Mouse (Mus musculus) kidney, postnatal 10 days (tissue): ENCODE results near the gene Crlf1.

Experiments
- DNase-seq: peaks from one replicate; pipeline ENCODE4 v3.0.0; 2021; ENCODE audit warnings: mixed read lengths

The Crlf1 gene

DNA sequence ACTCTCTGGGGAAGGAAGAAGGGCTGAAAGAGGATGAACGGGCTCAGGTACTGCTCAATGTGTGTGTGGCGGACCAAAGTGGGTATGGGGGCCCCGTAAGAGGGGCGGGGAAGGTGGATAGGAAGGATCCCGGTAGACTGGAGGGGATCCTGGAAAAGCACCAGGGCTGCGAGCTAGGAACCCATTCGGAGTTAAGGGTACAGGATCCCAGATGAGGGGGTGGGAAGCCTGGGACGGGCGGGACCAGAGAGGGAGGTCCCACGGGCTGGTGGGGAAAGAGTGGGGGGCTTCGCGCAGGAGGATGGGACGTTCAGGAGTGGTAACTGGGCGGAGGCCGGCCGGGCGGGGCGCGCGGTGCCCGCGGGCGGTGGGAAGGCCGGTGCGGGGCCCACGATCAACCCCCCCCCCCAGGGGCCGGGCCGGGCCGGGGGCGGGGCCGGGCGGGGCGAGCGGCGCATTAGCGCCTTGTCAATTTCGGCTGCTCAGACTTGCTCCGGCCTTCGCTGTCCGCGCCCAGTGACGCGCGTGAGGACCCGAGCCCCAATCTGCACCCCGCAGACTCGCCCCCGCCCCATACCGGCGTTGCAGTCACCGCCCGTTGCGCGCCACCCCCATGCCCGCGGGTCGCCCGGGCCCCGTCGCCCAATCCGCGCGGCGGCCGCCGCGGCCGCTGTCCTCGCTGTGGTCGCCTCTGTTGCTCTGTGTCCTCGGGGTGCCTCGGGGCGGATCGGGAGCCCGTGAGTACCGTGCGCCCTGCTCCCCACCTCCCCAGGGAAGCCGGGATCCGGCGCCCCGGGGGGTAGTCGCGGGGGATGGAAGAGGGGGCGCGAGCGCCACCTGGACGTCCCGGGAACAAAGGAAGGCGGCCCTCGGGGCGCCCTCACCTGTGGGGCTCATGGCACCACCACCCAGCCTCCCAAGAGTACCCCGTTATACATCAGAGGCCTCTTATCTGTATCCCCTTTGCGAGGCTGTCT lies at the start of gene Crlf1:
Crlf1 (plus strand) TSS at position 495 of the 977 bp plus-strand sequence.
- DNase-seq = no peak

DNA sequence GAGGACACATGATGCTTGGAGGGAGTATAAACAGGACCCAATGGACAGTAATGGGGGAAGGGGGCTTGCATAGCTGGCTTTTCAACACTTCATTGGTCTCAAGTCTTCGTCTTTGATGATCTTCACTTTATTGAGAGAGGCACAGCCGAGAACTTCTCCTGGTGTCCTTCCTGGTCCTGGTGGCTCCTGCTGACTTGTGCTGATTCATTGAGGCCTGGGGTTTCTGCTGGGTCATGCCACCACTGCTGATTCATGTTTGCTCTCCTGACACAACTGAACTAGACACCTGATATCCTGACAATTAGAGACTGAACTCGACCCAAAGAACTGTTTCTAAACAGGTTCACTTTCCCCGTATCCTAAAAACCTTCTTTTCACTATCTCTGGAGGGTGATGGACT lies 49.6 kb upstream of the Crlf1 start:
- DNase-seq = no peak

DNA sequence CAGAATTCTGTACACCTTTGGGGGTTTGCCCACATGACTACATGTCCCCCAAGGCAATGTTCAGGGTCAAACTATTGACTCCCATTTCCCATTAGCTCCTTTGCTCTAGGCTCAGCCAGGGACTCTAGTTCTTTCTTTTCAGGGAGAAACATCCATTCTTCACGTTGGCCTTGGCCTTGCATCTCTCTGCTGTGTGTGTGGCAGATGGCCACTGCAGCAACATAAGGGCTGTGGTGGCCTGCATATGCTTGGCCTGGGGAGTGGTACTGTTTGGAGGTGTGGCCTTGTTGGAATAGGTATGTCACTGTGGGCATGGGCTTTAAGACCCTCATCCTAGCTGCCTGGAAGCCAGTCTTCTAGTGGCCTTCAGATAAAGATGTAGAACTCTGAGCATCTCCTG lies 47.0 kb upstream of the Crlf1 start:
- DNase-seq = no peak

DNA sequence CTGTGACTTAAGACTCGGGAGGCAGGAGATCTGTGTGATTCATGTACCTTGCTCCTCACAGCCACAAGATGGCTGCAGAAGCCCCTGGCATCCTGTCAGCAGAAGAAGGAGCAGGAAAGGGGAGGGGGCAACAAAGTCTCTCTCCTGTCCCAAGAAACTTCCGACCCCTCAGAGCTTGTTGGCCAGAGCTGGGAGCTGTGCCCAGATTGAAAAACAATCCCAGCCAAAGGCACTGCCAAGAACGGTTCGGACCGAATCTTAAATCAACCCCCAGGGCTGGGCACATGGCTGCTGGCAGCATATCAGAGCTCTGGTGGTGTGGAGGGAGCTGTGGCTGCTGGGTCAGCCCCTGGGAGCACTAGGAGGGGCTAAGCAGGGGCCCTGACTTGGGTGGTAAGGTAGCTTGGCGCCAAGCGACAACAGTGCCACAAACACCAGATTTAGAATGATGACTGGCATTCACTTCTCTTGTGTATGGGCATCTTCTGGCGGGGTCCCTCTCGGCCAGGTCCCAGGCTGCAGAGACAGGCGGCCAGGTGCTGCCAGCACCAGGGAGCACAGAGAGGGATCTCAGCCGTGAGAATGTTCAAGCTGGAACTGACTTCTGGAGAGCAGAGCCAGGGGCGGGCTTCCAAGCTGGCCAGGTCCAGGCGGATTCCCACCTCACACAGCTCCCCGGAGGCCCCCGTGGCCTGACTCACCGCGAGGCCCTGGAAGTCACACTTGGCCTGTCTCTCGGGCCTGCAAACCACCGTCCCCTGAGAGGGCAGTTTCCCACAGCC lies 45.1 kb upstream of the Crlf1 start:
- DNase-seq = peak; percentile 35

DNA sequence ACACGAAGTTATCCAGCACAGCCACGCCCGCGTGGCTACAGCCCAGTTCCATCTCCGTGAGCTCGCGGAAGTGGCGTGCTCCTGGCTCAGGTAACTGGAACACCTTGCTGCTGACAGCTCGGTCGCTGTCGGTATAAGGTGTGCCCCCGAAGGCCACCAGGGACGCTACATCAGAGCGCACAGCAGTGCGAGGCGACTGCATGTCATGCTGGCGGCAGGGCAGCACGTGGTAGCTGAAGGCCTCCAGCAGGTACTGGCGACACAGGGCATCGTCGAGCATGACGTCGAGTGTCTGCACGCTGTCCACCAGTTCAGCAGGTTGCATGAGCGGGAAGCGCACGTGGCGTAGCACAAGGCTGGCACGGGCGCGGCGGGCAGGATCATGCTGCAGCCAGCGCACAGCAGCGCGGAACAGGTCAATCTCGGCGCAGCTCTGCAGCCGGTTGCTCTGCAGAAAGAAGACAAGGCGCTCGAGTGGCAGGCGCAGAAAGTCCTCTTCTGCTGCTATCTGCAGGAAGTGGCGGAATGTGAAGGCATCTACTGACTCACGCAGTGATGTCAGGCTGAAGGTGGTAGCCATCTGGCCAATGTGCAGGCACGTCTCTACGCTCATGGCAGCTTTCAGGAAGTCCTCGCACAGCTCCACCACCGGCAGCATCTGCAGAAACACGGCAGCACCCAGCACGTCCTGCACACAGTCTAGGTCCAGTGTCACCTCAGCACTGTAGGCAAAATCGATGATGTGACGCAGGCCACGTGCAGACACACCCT lies 40.6 kb upstream of the Crlf1 start:
- DNase-seq = no peak

DNA sequence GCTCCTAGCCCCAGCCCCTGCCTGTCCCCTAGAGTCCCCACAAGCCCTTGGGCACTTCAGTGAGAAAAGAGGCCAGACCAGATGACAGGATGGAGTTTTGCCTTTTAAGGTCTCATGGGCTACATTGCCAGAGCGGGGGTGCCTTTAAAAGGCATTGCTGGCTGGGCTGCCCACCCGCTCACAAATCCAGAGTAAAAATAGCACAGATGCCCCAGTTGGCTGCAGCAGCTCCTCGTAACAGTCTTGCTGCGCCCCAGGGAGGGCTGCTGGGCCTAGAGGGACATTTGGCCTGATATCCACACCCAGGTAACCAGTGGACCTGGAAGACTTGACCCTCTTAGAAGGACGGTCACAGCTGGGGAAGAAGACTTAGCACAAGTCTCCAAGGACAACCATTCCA lies 39.1 kb upstream of the Crlf1 start:
- DNase-seq = no peak

DNA sequence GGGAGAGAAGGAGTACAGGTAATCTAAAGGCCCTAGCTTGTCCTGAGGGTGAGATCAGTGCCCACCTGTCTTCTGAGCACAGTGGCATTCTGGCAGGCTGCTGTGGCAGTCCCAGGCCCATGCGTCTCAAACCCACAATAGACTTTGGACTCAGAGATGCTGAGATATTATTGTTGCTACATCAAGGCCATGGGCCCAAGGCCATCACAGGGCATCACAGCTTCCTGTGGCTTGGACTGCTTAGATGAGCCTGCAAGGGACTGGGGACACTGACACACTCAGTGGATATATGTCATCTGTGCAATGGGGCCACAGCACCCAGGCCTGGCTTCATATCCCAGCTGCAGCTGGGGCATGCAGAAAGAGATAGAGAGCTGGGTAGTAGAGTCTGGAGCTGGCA lies 36.0 kb upstream of the Crlf1 start:
- no peak for DNase-seq

DNA sequence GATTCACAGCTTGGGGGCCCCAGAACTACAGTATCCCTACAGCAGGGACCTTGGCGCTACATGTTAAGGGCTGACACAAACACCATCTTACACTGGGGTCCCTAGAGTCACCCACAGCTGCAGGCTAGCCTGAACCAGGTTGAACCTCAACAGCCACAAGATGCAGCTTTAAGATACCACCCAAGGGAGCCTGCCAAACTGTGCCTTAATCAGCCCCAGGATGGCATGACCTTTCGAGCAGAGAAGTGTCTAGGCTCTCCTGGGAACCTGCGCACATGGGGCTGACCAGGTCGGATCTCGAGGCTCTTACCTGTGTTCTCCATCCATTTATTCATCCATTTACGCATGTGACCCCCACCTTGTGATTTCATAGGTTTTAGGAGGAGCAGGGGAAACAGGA lies 35.1 kb upstream of the Crlf1 start:
- no peak for DNase-seq

DNA sequence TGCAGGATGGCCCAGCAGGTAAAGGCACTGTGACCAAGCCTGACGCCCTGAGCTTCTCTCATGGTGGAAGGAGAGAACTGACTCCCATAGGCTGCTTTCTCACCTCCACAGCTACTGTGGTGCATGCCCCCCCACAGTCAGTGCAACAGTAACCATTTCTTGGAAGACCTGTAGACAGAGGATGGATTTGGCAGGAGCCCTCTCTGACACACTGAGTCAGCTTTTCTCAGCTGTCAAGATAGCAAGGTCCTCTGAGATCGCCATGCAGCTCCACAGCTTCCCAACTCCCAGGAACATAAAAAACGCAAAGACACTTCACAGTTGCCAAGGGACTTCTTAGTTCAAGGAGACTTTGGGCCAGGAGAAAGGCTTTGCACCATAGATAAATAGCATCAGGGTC lies 34.5 kb upstream of the Crlf1 start:
- DNase-seq = no peak

DNA sequence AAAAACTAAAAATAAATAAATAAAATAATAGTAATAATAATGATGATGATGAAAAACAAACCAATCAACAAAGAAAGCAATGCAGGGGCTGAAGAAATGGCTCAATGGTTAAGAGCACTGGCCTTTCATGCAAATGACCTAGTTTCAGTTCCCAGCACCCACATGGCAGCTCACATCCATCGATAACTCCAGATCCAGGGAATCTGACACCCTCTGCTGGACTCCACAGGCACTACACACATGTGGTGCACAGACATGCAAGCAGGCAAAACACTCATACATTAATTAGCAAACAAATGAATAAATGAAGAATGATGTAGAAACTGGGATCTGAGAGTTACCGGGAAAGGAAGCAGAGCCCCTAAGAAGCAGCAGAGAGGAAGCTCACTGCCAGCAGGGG lies 33.3 kb upstream of the Crlf1 start:
- no peak for DNase-seq

DNA sequence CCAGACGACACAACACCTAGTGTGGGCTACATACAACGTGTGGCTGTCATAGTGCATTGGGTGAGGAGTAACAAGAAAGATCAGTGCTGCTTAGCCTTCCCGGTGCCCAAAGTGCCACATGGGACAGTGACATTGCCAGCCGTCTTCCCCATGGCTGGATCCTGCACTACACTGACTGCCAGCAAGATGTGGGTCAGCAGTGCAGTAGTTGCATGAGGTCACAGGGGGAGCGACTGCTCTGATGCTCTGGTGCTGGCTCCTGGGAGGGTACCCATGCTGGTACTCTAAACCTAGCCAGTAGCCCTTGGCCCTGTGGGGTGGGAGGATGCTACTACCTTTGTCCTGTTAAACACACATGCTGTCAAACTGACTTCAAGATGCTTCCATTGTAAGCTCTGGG lies 32.8 kb upstream of the Crlf1 start:
- no peak for DNase-seq

DNA sequence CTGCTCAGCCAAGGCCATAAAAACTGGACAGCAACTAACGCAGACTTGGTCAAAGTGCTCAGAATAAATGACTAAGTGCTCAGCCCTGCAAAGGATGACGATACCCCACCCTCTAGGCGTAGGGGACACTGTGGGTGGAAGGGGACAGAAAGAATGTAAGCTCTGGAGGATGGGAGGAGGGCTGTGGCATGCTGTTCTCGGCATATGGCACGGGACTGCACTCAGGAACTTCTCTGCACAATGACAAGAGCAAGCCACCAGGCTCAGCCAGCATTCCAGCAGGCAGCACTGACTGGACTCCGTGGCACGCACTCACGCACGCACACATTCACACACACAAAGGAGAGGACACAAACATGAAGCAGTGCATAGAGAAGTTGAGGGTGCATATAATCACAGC lies 32.4 kb upstream of the Crlf1 start:
- no peak for DNase-seq

DNA sequence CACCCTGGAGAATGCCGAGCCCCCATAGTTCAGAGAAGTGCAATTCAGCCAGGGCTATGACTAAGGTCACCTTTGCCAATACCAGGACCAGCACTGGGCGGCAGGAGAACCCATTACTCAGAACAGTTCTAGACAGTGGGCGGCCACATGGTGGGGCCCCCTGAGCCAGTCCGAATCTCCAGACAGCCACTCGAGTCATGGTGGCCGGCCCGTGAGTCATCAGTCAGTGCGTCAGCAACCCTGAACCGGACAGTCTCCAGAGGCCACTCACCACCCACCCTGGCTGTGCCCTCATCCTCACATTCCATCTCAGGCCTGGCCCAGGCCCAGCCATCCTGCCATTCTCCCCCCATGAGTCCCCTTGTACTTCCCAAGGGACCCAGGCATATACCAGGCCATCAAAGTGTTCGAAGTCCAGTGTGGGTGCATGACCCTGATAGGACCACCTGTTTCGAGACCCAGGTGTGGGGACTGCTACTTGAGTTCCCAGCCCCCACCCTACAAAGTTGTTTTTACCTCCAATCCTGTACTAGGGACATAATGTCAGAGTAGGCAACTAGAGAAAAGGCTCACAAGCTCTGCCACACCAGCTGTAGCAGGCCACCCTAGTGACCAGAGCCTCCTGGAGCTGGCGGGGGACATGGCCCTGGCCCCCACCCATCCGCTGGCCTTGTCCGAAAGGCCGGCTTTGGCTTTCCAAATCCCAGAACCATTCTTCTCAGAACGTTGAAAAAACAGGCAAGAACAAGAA lies 31.0 kb upstream of the Crlf1 start:
- no peak for DNase-seq

DNA sequence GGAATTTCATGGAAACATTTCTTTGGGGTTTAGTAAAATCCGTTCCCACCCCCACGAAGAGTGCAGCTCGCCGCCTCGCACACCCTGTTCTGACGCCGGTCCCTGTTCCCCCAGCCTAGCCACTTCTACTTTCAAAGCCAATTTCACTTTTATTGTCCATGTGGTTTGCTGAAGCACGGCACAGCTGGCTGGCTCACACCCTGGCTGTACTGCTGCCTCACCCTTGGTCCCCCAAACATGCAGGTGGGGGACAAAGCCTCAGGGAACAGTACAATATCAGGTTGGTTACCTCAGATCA lies 30.5 kb upstream of the Crlf1 start:
- DNase-seq = no peak

DNA sequence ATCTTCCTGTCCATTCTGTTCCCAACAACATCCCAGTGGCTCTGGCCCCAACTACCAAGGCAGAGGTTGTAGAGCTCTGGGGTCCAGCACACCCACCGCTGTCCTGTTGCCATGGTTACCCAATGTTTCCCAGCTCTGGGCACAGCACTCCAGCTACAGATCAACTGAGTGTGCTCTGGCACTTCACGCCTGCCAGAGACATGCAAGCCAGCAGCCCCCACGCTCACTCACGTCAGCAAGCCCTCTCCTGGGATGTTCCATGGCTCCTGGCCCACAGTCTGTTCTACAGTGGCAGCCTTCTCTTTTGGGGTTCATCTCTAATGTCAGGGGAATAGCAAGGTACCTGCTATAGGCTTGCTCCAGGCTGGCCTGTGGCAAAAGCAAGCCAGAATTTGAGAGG lies 29.7 kb upstream of the Crlf1 start:
- no peak for DNase-seq

DNA sequence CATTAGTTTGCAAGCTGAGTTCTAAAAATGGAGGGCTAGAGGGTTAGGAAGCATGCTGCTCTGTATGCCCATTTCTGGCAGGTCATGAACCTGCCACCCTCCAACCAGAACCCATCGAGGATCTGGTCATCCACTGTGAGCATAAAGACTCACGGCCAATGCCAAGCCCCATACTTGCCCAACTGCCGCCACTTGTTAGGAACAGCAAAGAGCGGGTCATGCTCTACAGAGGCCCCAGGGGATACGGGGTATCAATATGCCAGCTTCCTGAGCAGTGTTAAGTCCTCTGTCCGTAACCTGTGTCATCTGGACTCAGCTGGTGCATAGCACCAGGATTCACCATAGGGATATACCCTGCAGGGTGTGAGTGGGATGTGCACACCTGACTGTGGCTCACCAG lies 28.8 kb upstream of the Crlf1 start:
- DNase-seq = no peak

DNA sequence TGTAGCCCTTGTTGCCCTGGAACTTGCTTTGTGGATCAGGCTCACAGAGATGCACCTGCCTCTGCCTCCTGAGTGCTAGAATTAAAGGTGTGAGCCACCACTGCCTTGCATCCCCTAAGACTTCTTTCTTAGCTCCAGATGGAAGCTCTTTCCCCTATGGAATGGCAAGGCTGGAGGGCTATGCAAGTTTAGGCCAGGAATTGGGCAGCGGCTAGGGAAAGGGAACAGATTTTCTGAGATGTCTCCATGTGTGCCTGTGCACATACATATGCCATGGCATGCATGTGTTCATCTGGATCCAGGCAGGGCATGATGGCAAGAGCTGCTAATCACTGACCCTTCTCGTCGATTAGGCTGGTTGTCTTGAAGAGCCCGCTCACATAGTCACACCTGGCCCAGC lies 27.3 kb upstream of the Crlf1 start:
- no peak for DNase-seq

DNA sequence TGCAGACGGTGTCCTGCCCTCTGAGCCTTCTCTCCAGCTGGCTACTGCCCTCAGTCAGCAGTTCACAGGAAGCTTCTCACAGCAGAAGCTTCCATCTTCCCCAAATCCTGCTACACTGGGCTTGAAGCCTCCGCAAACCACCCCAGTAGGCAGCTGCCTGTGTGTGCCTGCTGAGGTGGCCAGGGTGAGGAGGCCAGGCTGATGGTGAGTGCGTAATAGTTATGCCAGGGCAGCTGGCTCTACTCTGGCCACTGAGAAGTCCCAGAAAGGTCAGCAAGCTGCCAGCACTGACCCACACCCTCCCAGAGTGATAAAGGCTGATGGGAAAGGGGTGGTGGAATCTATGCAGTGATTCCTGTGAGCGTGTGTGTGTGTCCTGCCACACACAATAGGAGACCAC lies 26.7 kb upstream of the Crlf1 start:
- DNase-seq = no peak

DNA sequence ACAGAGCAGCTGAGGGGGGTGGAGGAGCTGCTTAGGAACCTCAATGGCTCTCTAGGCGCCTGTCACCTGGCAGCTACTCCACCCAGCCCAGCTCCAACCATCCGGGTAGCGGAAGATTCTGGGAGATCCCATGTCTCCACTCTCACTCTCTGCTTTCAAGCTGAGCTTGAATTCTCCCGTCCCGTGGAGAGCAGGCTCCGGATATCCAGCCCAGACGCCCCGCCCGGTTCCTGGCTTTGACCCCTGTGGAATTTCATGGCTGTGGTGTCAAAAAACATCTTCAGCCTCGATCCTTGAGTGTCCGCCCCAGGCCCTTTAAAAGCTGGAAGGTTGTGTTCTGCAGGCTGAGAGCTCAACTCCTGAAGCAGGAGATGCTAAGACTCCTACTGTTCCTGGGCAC lies 26.2 kb upstream of the Crlf1 start:
- DNase-seq = peak; percentile 74

DNA sequence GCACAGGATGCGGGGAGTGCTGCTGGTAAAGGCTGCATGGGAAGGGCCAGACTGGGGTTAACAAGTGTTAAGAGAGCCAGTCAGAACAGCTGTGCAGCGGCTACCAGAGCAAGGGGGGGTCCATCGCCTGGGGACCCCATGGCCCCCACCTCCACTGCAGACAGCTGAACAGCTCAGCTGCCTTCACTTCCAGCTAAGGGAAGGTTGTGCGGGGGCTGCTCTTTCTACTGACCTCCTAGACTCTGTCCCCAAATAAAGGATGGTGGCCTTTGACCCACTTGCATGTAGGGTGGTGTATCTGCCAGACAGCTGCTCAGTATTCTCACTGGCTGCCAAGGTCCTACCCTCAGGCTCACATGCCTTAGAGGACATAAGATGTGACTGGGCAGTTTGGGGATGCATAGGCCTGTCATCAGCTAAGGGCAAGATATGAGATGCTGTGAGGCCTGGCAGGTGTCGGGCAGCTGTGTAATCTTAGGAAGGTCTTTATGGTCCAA lies 25.7 kb upstream of the Crlf1 start:
- peak; percentile 57 for DNase-seq

DNA sequence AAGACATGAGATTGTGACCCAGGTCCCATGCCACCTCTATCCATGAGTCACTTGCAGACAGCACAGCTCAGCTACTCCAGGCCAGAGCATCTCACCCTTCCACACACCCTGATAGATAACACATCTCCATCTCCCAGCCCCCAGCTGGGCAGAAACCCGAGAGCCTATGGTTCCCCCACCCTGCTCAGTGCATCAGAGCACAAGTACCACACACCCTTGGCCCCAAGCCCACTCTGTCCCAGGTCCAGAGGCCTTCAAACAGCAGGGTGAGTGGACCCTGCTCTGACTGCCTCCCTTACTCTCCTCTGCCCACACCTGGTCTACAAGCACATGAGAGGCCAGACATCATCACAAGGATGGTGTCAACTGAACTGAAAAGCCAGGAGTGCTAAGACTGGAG lies 25.1 kb upstream of the Crlf1 start:
- no peak for DNase-seq

DNA sequence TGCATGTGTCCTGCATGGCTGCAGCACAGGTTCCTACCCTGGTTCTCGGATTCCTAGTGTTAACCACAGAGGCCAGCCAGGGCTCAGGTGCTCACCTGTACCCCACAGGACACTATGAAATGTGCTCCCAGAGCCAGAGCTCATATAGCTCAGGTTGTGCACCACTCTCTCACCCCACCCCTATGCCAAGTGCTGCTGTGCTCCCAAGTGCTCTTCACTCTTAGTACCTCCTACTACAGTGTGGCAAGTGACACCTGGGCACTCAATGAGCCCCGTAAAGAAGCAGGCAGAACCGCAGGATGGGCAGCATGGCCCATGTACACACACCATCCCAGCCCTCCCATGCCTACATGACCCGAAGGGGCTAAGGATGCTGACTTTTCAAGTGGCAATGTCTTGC lies 24.2 kb upstream of the Crlf1 start:
- no peak for DNase-seq
